Mouse (Mus musculus): ENCODE results near the gene Pakap. TPM values are rescaled to one million over a fixed set of nuclear protein-coding genes. Genes with fewer than 3 reads are reported as not detected.

Gene Pakap
- polyA plus RNA-seq, 1 experiment from 2014 or later: 10.7 TPM

DNA sequence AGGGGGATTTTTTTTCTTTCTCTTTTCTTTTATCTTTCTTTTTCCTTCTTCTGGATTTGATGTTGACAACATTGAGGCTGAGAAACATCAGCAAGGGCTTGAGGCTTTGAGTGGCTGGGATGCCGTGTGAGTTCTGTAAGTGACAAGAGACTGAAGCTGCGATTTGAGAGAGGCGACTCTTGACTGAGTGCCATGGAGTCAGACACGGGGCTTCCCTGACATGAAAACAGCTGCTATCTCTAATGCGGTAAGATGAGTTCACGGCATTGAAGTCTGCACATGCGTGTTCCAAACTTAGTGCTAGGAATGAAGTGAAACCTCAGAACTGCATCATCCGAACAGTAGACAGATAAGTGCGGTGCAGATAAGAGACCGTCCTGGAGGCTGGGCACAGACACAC, 11.7 kb downstream of the Pakap start:
- Histone ChIP-seq H3K4me2 (ENCODE audit: low read length) (no peak overlapping the region), H3K9me3 (ENCODE audit: control insufficient read depth, low read length) (no peaks in the 10 kb centered on the region), H3K27ac (replicated peaks; ENCODE audit: low read depth, low read length) (no peak overlapping the region), H3K4me3 (replicated peaks; ENCODE audit: low read depth, low read length) (no peak overlapping the region), H3K4me1 (ENCODE audit: control insufficient read depth, insufficient read depth, low read length) (no peaks in the 10 kb centered on the region), H3K27me3 (ENCODE audit: control insufficient read depth, insufficient read depth, low read length) (no peaks in the 10 kb centered on the region), H3K36me3 (ENCODE audit: control insufficient read depth, insufficient read depth, low read length) (no peaks in the 10 kb centered on the region), H3K9ac (replicated peaks; ENCODE audit: low read length) (no peak overlapping the region)
- 83% methylated on average over 10 of the region's 10 CpGs for WGBS
- no peak for ATAC-seq (ENCODE audit: low FRiP score, low TSS enrichment)
- no peak for DNase-seq

- Histone ChIP-seq H3K4me3 (replicated peaks; ENCODE audit: low read depth, low read length) (no peak overlapping the region), H3K4me2 (ENCODE audit: low read length) (no peak overlapping the region), H3K36me3 (ENCODE audit: control insufficient read depth, insufficient read depth, low read length) (no peaks in the 10 kb centered on the region), H3K9ac (replicated peaks; ENCODE audit: low read length) (no peak overlapping the region), H3K27ac (replicated peaks; ENCODE audit: low read depth, low read length) (no peak overlapping the region), H3K9me3 (ENCODE audit: control insufficient read depth, low read length) (no peaks in the 10 kb centered on the region), H3K4me1 (ENCODE audit: control insufficient read depth, insufficient read depth, low read length) (no peaks in the 10 kb centered on the region), H3K27me3 (ENCODE audit: control insufficient read depth, insufficient read depth, low read length) (no peaks in the 10 kb centered on the region)
- ATAC-seq (ENCODE audit: low FRiP score, low TSS enrichment) (no peak), DNase-seq (no peak)
- WGBS: 96% methylated on average over 6 of the region's 6 CpGs
These were observed 17.4 kb downstream of the Pakap start for GRCm38 (mm10) chr4:57585281-57585800.

- WGBS: 89% methylated on average over 7 of the region's 7 CpGs
- no peak for ATAC-seq (ENCODE audit: low FRiP score, low TSS enrichment)
- H3K9ac ChIP-seq (replicated peaks; ENCODE audit: low read length): no peak overlapping the region
These were observed 19.1 kb downstream of the Pakap start for GRCm38 (mm10) chr4:57586933-57587658.

GRCm38 (mm10) chr4:57588356-57588755, 20.4 kb downstream of the Pakap start:
- Histone ChIP-seq H3K4me1 (ENCODE audit: control insufficient read depth, insufficient read depth, low read length) (no peaks in the 10 kb centered on the region), H3K4me2 (ENCODE audit: low read length) (no peak overlapping the region), H3K36me3 (ENCODE audit: control insufficient read depth, insufficient read depth, low read length) (no peaks in the 10 kb centered on the region), H3K27me3 (ENCODE audit: control insufficient read depth, insufficient read depth, low read length) (no peaks in the 10 kb centered on the region), H3K9me3 (ENCODE audit: control insufficient read depth, low read length) (no peaks in the 10 kb centered on the region), H3K9ac (replicated peaks; ENCODE audit: low read length) (no peak overlapping the region), H3K4me3 (replicated peaks; ENCODE audit: low read depth, low read length) (no peak overlapping the region), H3K27ac (replicated peaks; ENCODE audit: low read depth, low read length) (no peak overlapping the region)
- DNase-seq: no peak
- ATAC-seq (ENCODE audit: low FRiP score, low TSS enrichment): no peak
- WGBS: 93% methylated on average over 1 of the region's 1 CpGs

More at GRCm38 (mm10) chr4:57586933-57587658, 19.1 kb downstream of the Pakap start:
- no peaks in the 10 kb centered on the region for H3K4me1 ChIP-seq (ENCODE audit: control insufficient read depth, insufficient read depth, low read length)
- no peak overlapping the region for H3K4me2 ChIP-seq (ENCODE audit: low read length)
- no peak overlapping the region for H3K4me3 ChIP-seq (replicated peaks; ENCODE audit: low read depth, low read length)
- no peaks in the 10 kb centered on the region for H3K27me3 ChIP-seq (ENCODE audit: control insufficient read depth, insufficient read depth, low read length)
- H3K36me3 ChIP-seq (ENCODE audit: control insufficient read depth, insufficient read depth, low read length): no peaks in the 10 kb centered on the region
- H3K9me3 ChIP-seq (ENCODE audit: control insufficient read depth, low read length): no peaks in the 10 kb centered on the region
- H3K27ac ChIP-seq (replicated peaks; ENCODE audit: low read depth, low read length): no peak overlapping the region
- DNase-seq: no peak

GRCm38 (mm10) chr4:57592751-57593150, 24.8 kb downstream of the Pakap start:
- H3K4me3 ChIP-seq (replicated peaks; ENCODE audit: low read depth, low read length): no peak overlapping the region
- no peaks in the 10 kb centered on the region for H3K4me1 ChIP-seq (ENCODE audit: control insufficient read depth, insufficient read depth, low read length)
- H3K9ac ChIP-seq (replicated peaks; ENCODE audit: low read length): no peak overlapping the region
- no peak overlapping the region for H3K27ac ChIP-seq (replicated peaks; ENCODE audit: low read depth, low read length)
- no peaks in the 10 kb centered on the region for H3K9me3 ChIP-seq (ENCODE audit: control insufficient read depth, low read length)
- H3K4me2 ChIP-seq (ENCODE audit: low read length): no peak overlapping the region
- ATAC-seq (ENCODE audit: low FRiP score, low TSS enrichment) (no peak), DNase-seq (no peak)
- H3K36me3 ChIP-seq (ENCODE audit: control insufficient read depth, insufficient read depth, low read length): no peaks in the 10 kb centered on the region
- 81% methylated on average over 4 of the region's 4 CpGs for WGBS
- H3K27me3 ChIP-seq (ENCODE audit: control insufficient read depth, insufficient read depth, low read length): no peaks in the 10 kb centered on the region

GRCm38 (mm10) chr4:57599946-57600345, 32.0 kb downstream of the Pakap start:
- Histone ChIP-seq H3K36me3 (ENCODE audit: control insufficient read depth, insufficient read depth, low read length) (no peaks in the 10 kb centered on the region), H3K27ac (replicated peaks; ENCODE audit: low read depth, low read length) (no peak overlapping the region), H3K4me2 (ENCODE audit: low read length) (no peak overlapping the region), H3K4me1 (ENCODE audit: control insufficient read depth, insufficient read depth, low read length) (no peaks in the 10 kb centered on the region), H3K9ac (replicated peaks; ENCODE audit: low read length) (no peak overlapping the region), H3K27me3 (ENCODE audit: control insufficient read depth, insufficient read depth, low read length) (no peaks in the 10 kb centered on the region), H3K4me3 (replicated peaks; ENCODE audit: low read depth, low read length) (no peak overlapping the region), H3K9me3 (ENCODE audit: control insufficient read depth, low read length) (no peaks in the 10 kb centered on the region)
- WGBS: 96% methylated on average over 6 of the region's 6 CpGs
- DNase-seq (no peak), ATAC-seq (ENCODE audit: low FRiP score, low TSS enrichment) (no peak)

- ATAC-seq (ENCODE audit: low FRiP score, low TSS enrichment) (no peak), DNase-seq (no peak)
- Histone ChIP-seq H3K9me3 (ENCODE audit: control insufficient read depth, low read length) (no peaks in the 10 kb centered on the region), H3K27me3 (ENCODE audit: control insufficient read depth, insufficient read depth, low read length) (no peaks in the 10 kb centered on the region), H3K27ac (replicated peaks; ENCODE audit: low read depth, low read length) (no peak overlapping the region), H3K9ac (replicated peaks; ENCODE audit: low read length) (no peak overlapping the region), H3K4me1 (ENCODE audit: control insufficient read depth, insufficient read depth, low read length) (no peaks in the 10 kb centered on the region), H3K4me3 (replicated peaks; ENCODE audit: low read depth, low read length) (no peak overlapping the region), H3K36me3 (ENCODE audit: control insufficient read depth, insufficient read depth, low read length) (no peaks in the 10 kb centered on the region), H3K4me2 (ENCODE audit: low read length) (no peak overlapping the region)
- 95% methylated on average over 11 of the region's 11 CpGs for WGBS
These were observed 32.9 kb downstream of the Pakap start for GRCm38 (mm10) chr4:57600685-57601457.

DNA sequence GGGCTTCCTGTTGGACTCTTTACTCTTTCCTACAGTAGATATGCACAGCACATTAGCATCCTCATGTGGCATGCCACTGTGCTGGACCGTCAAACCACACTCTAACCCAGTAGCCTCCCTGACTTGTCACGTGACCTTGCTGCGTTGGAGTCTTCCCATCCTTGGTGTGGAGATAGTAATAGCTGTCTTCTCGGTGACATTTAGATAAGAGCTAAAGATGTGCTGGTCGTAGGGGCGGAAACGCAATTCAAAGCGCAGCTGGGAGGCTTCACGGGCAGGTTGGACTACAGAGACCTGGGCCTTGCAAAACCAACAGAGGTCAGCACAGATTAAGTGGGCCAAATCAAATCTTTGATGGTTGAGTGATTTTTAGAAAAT, 33.5 kb downstream of the Pakap start:
- no peak overlapping the region for H3K27ac ChIP-seq (replicated peaks; ENCODE audit: low read depth, low read length)
- no peaks in the 10 kb centered on the region for H3K4me1 ChIP-seq (ENCODE audit: control insufficient read depth, insufficient read depth, low read length)
- H3K36me3 ChIP-seq (ENCODE audit: control insufficient read depth, insufficient read depth, low read length): no peaks in the 10 kb centered on the region
- DNase-seq (no peak), ATAC-seq (ENCODE audit: low FRiP score, low TSS enrichment) (no peak)
- H3K9ac ChIP-seq (replicated peaks; ENCODE audit: low read length): no peak overlapping the region
- no peak overlapping the region for H3K4me2 ChIP-seq (ENCODE audit: low read length)
- no peaks in the 10 kb centered on the region for H3K9me3 ChIP-seq (ENCODE audit: control insufficient read depth, low read length)
- 77% methylated on average over 9 of the region's 9 CpGs for WGBS
- H3K27me3 ChIP-seq (ENCODE audit: control insufficient read depth, insufficient read depth, low read length): no peaks in the 10 kb centered on the region
- H3K4me3 ChIP-seq (replicated peaks; ENCODE audit: low read depth, low read length): no peak overlapping the region
